Mouse (Mus musculus) cerebellum, adult 2 months (tissue): ENCODE data around the gene Coro2b.

Experiments
- CTCF ChIP-seq: fragments of 200-500 bp; IDR thresholded peaks from 2 replicates; pipeline ENCODE4 v1.5.1; 2011; ENCODE audit warnings: low read depth, mild to moderate bottlenecking, control low read depth, low read length, moderate library complexity, borderline replicate concordance; ENCODE audit not compliant: insufficient read depth
- POLR2A ChIP-seq: fragments of 200-500 bp; IDR thresholded peaks from 2 replicates; pipeline ENCODE4 v1.6.1; 2011; ENCODE audit warnings: low read length, control low read depth, borderline replicate concordance; ENCODE audit not compliant: insufficient read depth

DNA sequence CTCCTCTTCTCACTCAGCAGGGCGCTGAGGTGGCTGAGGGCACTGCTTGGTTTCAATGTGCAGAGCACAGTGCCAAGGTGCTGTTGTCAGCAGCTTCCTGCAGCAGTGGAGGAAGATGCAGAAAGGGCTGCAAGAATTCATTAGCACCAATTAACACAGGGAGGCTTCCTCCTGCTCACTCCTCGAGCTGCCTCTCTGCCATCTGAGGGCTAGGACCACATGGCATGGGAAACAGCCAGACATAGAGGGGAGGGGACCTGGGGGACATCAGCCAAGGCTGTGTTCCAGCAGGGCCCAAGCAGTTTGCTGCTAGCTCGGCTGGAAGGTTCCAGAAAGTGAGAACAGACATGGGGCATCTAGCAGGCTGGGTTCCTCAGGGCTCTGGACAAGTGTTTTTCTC, 10.6 kb upstream of the Coro2b start:
- no peak for TF ChIP-seq POLR2A
- TF ChIP-seq CTCF, result no peak
